Mouse (Mus musculus) retina, postnatal 1 day (tissue): Measurements from ENCODE around the gene Avpr1a.

Experiments used
- DNase-seq: peaks from one replicate; pipeline ENCODE4 v3.0.0-alpha.2; 2012

Gene Avpr1a

GRCm38 (mm10) chr10:122447861-122448716, at the start of gene Avpr1a:
TSS of gene Avpr1a (plus strand) at chr10:122448499.
- DNase-seq, result peak; percentile 36

DNA sequence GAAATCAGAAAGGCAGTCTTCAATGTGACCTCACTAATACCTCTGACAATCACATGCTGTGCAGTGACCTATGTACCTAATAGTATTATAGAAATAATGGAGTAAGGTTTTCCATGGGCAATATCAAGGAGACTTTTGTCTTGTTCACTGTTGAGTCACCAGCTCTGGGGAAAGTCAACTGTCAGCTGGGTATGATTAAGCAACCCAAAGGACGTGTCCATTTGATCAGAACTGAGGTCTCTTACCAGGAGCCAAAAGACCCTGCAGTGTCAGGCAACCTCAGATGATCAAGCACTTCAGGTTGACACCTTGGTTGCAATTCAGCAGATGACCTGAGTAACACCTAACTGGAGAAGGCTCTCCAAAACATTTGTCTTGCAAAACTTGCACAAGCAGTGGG, 46.0 kb upstream of the Avpr1a start:
- no peak for DNase-seq

GRCm38 (mm10) chr10:122406333-122406732, 42.0 kb upstream of the Avpr1a start:
- no peak for DNase-seq

- DNase-seq, result no peak
These were observed 39.4 kb upstream of the Avpr1a start for GRCm38 (mm10) chr10:122408697-122409409.

- no peak for DNase-seq
These were observed 37.5 kb upstream of the Avpr1a start for GRCm38 (mm10) chr10:122410791-122411190.

GRCm38 (mm10) chr10:122432690-122433089, 15.6 kb upstream of the Avpr1a start:
- no peak for DNase-seq

GRCm38 (mm10) chr10:122447275-122447674, 1.0 kb upstream of the Avpr1a start:
- peak; percentile 87 for DNase-seq

DNA sequence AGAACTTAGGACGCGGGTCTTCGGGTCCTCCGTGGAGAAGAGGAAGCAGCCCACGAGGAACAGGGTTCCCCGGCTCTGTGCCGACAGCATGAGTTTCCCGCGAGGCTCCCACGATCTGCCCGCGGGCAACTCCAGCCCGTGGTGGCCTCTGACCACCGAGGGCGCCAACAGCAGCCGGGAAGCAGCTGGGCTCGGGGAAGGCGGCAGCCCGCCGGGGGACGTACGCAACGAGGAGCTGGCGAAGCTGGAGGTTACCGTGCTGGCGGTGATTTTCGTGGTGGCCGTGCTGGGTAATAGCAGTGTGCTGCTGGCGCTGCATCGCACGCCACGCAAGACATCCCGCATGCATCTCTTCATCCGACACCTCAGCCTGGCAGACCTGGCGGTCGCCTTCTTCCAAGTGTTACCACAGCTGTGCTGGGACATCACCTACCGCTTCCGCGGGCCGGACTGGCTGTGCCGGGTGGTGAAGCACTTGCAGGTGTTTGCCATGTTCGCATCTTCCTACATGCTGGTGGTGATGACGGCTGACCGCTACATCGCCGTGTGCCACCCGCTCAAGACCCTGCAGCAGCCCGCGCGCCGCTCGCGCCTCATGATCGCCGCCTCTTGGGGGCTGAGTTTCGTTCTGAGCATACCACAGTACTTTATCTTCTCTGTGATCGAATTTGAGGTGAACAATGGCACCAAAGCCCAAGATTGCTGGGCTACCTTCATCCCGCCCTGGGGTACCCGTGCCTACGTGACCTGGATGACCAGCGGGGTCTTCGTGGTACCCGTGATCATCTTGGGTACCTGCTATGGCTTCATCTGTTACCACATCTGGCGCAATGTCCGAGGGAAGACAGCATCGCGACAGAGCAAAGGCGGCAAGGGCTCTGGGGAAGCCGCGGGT, 665 bp downstream of the Avpr1a start:
- peak; percentile 62 for DNase-seq

GRCm38 (mm10) chr10:122449856-122450255, 1.6 kb downstream of the Avpr1a start:
- no peak for DNase-seq

- no peak for DNase-seq
These were observed 5.2 kb downstream of the Avpr1a start for GRCm38 (mm10) chr10:122453466-122453865.

DNA sequence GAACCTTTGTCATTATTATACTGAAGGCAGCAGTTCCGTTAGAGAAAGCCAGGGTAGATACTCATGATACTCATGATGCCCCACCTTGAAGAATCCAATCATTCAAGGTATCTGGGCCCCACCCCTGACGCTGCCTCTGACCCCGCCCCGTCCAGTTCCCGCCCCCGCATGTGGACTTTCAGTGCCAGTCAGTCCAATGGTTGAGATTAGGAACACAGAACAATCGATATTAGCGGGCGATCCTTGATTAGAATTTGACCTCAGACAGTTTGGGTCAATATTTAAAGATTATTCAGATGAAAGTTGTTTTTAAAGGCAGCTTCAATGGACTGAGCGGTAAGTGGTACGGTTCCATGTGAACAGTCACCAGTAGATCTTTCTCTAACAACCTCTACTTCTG, 7.5 kb downstream of the Avpr1a start:
- DNase-seq, result no peak

GRCm38 (mm10) chr10:122476846-122477245, 28.5 kb downstream of the Avpr1a start:
- DNase-seq, result no peak

DNA sequence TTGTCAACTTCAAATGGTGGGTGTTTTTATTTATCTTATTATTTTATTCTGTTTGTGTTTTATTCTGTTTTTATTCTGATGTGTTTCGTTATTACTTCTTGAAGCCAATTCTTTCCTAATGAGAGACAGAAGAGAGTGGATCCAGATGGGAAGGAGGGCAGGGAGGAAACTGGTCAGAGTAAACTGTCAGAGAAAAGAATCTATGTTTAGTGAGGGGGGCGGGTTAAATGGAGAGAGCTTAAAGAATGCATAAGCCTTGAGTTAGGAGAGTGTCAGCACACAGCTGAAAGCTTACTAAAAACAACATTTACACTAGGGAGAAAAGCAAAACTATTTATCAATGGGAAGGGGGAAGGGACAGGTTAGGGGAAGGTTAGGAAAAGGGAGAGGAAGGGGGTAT, 50.3 kb downstream of the Avpr1a start:
- DNase-seq, result no peak

- peak; percentile 73 for DNase-seq
These were observed 51.0 kb downstream of the Avpr1a start for GRCm38 (mm10) chr10:122499306-122499705.
